Mouse (Mus musculus) lung, postnatal 0 days (tissue): ENCODE results near the gene Taok3.

Experiments
- CTCF ChIP-seq: IDR thresholded peaks from 2 replicates; pipeline ENCODE4 v1.5.1; 2016; ENCODE audit warnings: antibody characterized with exemption, mild to moderate bottlenecking
- EP300 ChIP-seq: IDR thresholded peaks from 2 replicates; pipeline ENCODE4 v1.6.1; 2016; ENCODE audit warnings: antibody characterized with exemption, mild to moderate bottlenecking, control low read depth

- TF ChIP-seq CTCF = no peak
- no peak for TF ChIP-seq EP300
Observed at GRCm38 (mm10) chr5:117166811-117167365, 47.0 kb downstream of the Taok3 start.
